Mouse (Mus musculus) ES-E14 (cell line): ENCODE data around the gene Rccd1. TPM values are rescaled to one million over a fixed set of nuclear protein-coding genes. Genes with fewer than 3 reads are reported as not detected.

Experiments used
- DNase-seq: peaks from one replicate; pipeline ENCODE4 v3.0.0-alpha.2; 2013; ENCODE audit warnings: low read depth, low spot score
- H3K27ac ChIP-seq: 2 replicates; pipeline ENCODE4 v1.5.1; 2012; ENCODE audit warnings: low read depth, mild to moderate bottlenecking, low read length, moderate library complexity, mixed read lengths; ENCODE audit not compliant: poor library complexity, insufficient read depth, severe bottlenecking
- H3K36me3 ChIP-seq: 2 replicates; pipeline ENCODE4 v1.6.1; 2012; ENCODE audit warnings: mild to moderate bottlenecking, low read length, moderate library complexity, mixed read lengths; ENCODE audit not compliant: control insufficient read depth, poor library complexity, insufficient read depth, severe bottlenecking
- H3K4me1 ChIP-seq, 2 experiments: fragments of 150-350 bp in 1 of 2; sonication (generic) in 1 of 2; 2 replicates each; pipeline ENCODE4 v1.6.1; 2012; ENCODE audit warnings: low read length in 2 of 2, mild to moderate bottlenecking in 1 of 2, mixed read lengths in 1 of 2; ENCODE audit not compliant: control insufficient read depth in 2 of 2, insufficient read depth in 2 of 2, poor library complexity in 1 of 2
- H3K4me3 ChIP-seq, 2 experiments: fragments of 150-350 bp in 1 of 2; sonication (generic) in 1 of 2; 2 replicates each; pipeline ENCODE4 v1.5.1; 2012; ENCODE audit warnings: low read length in 2 of 2, low read depth in 1 of 2, mild to moderate bottlenecking in 1 of 2, mixed read lengths in 1 of 2; ENCODE audit not compliant: insufficient read depth in 1 of 2, poor library complexity in 1 of 2, severe bottlenecking in 1 of 2
- H3K9ac ChIP-seq: 2 replicates; pipeline ENCODE4 v1.6.1; 2012; ENCODE audit warnings: low read depth, mild to moderate bottlenecking, low read length, mixed read lengths; ENCODE audit not compliant: poor library complexity, insufficient read depth, severe bottlenecking
- H3K9me3 ChIP-seq: fragments of 150-350 bp; sonication (generic); 2 replicates; pipeline ENCODE4 v1.6.1; 2012; ENCODE audit warnings: low read depth, mild to moderate bottlenecking, low read length; ENCODE audit not compliant: control insufficient read depth, insufficient read depth
- CHD2 ChIP-seq: IDR thresholded peaks from 2 replicates; pipeline ENCODE4 v1.6.1; 2014; ENCODE audit warnings: mild to moderate bottlenecking, low read depth, low read length, inconsistent platforms
- HCFC1 ChIP-seq: IDR thresholded peaks from 2 replicates; pipeline ENCODE4 v1.6.1; 2012; ENCODE audit warnings: low read length, inconsistent platforms, borderline replicate concordance; ENCODE audit not compliant: insufficient read depth
- MAFK ChIP-seq: IDR thresholded peaks from 2 replicates; pipeline ENCODE4 v1.6.1; 2014; ENCODE audit warnings: mild to moderate bottlenecking, low read depth, low read length, inconsistent platforms; ENCODE audit not compliant: insufficient read depth
- ZC3H11A ChIP-seq: IDR thresholded peaks from 2 replicates; pipeline ENCODE4 v1.6.1; 2012; ENCODE audit warnings: low read depth, mild to moderate bottlenecking, inconsistent platforms, low read length, borderline replicate concordance
- ZNF384 ChIP-seq: IDR thresholded peaks from 2 replicates; pipeline ENCODE4 v1.6.1; 2012; ENCODE audit warnings: low read depth, low read length, inconsistent platforms
- in situ Hi-C, 2 experiments: fragments of 600-800 bp; cut with MboI; formaldehyde crosslinking; loops; one replicate each; pipeline ENCODE4 v1.15.1; 2025; ENCODE audit warnings: low sequenced_read_pairs in 2 of 2, inconsistent platforms in 1 of 2; ENCODE audit not compliant: unreplicated experiment in 2 of 2
- total RNA-seq: library from RNA; depleted of rRNA; stranded (reverse); fragments of 300-350 nt; gene quantifications from 2 replicates; pipeline ENCODE4 v1.2.3, GENCODE M21; 2012

The Rccd1 gene
- total RNA-seq, 1 experiment, result 16.4 TPM

DNA sequence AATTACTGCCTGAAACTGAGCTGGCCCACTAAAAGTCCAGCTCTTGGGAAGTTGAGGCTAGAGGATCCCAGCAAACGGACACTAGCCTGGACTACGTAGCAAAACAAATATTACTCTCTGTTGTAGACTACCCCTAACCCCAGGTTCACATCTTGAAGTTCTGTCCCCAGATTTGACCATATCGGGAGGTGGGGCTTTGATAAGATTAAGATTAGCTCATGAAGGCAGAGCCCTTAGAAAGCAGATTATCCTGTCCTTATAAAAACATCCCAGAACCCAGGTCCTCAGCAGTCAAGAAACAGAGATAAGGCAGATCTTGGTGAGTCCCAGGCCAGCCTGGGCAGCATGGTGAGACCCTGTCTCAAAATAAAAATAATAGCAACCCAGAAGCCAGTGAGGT lies 47.9 kb upstream of the Rccd1 start:
- Histone ChIP-seq H3K36me3 (peaks cover 4% of the 10 kb centered on the region; the same call in 1 of the 2 replicates), H3K27ac (no peak overlapping the region), H3K9ac (no peak overlapping the region), H3K4me1 (peaks cover 0 to 7% of the 10 kb centered on the region in 2 experiments; a peak in 1 of 4 replicates), H3K9me3 (no peaks in the 10 kb centered on the region), H3K4me3 (no peak overlapping the region)
- in situ Hi-C loops, result no loop called here
- DNase-seq, result no peak
- TF ChIP-seq CHD2 (no peak), ZNF384 (no peak)

- H3K27ac ChIP-seq, result no peak within 1 kb of the TSS
- TF ChIP-seq ZNF384 (0 out of 2 replicates have a peak, but pooled peaks have one; percentile 9), HCFC1 (no peak)
- H3K4me3 ChIP-seq, result peak within 1 kb of the TSS; percentile 85 to 90
- peaks cover 8% of the 10 kb centered on the region; the same call in 1 of the 2 replicates for H3K36me3 ChIP-seq
- no peaks in the 10 kb centered on the region for H3K9me3 ChIP-seq
- in situ Hi-C loops, result no loop called here
- no peak for DNase-seq
- H3K9ac ChIP-seq, result peak within 1 kb of the TSS; percentile 75
- peaks cover 0 to 7% of the 10 kb centered on the region in 2 experiments; a peak in 1 of 4 replicates for H3K4me1 ChIP-seq
Observed at GRCm38 (mm10) chr7:80371041-80371751, 46.9 kb upstream of the Rccd1 start, which contains the start of gene Man2a2. Gene Man2a2 (minus strand): TSS chr7:80371375.

GRCm38 (mm10) chr7:80370649-80371040 lies 46.4 kb upstream of the Rccd1 start:
- in situ Hi-C loops, result no loop called here
- peak overlapping the region; percentile 85 to 90 for H3K4me3 ChIP-seq
- DNase-seq, result peak; percentile 87
- peak overlapping the region; percentile 75 for H3K9ac ChIP-seq
- TF ChIP-seq ZNF384 (no peak), ZC3H11A (no peak), HCFC1 (no peak), MAFK (no peak), CHD2 (no peak)
- H3K9me3 ChIP-seq, result no peaks in the 10 kb centered on the region
- peaks cover 8% of the 10 kb centered on the region; the same call in 1 of the 2 replicates for H3K36me3 ChIP-seq
- H3K4me1 ChIP-seq, result peaks cover 0 to 7% of the 10 kb centered on the region in 2 experiments; a peak in 1 of 4 replicates
- no peak overlapping the region for H3K27ac ChIP-seq

DNA sequence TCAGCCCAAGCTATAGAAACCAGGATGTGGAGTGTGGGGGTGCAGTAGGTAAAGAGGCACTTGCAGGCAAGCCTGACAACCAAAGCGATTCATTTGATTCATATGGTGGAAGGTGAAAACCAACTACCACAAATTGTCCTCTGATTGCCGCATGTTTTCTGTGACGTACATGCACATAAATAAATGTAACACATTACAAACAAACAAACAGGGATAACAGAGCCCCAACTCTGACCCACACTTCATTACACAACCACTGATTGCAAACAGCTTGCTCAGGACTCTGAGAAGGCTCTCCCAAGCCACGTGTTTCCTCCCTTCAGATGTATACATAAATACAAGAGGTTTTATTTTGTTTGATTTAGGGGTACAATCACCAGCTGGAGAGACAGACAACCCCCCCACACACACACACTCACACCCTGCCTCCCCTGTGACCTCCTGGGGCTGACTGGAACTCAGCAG lies 45.7 kb upstream of the Rccd1 start:
- in situ Hi-C loops, result no loop called here
- Histone ChIP-seq H3K9ac (no peak overlapping the region), H3K4me3 (peak overlapping the region; percentile 85 to 90), H3K9me3 (no peaks in the 10 kb centered on the region), H3K4me1 (peaks cover 0 to 7% of the 10 kb centered on the region in 2 experiments; a peak in 1 of 4 replicates), H3K36me3 (peaks cover 8% of the 10 kb centered on the region; the same call in 1 of the 2 replicates), H3K27ac (no peak overlapping the region)
- DNase-seq, result no peak
- no peak for TF ChIP-seq ZNF384
- TF ChIP-seq CHD2, result no peak
- no peak for TF ChIP-seq MAFK
- no peak for TF ChIP-seq HCFC1
- no peak for TF ChIP-seq ZC3H11A

DNA sequence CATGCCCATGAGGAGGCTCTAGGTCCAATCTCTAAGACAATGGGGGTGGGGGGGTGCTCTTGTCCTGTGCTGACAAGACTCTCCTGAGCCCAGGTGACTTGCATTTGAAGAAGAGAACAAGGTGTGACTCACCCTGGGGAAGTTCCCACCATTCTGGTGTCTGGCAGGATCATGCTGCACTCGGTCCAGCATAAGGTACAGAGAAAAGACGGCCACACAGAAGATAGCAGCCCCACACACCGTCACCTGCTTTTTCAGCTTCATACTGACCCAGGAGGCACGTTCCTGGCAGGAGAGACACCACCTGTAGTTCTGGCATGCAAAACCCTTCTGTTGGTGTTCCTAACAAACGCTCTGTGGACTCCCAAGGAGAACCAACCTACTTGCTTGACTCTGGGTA lies 45.2 kb upstream of the Rccd1 start:
- Histone ChIP-seq H3K9me3 (no peaks in the 10 kb centered on the region), H3K4me3 (no peak overlapping the region), H3K9ac (no peak overlapping the region), H3K4me1 (peaks cover 0 to 7% of the 10 kb centered on the region in 2 experiments; a peak in 1 of 4 replicates), H3K36me3 (peaks cover 8% of the 10 kb centered on the region; the same call in 1 of the 2 replicates), H3K27ac (no peak overlapping the region)
- in situ Hi-C loops, result no loop called here
- DNase-seq, result no peak
- TF ChIP-seq HCFC1 (no peak), ZNF384 (no peak), MAFK (no peak), CHD2 (no peak), ZC3H11A (no peak)
